Mouse (Mus musculus): ENCODE data around the gene Avpi1.
A peak's percentile ranks its signal among the peaks of the same experiment; 100 is the strongest.

Gene Avpi1

GRCm38 (mm10) chr19:42144541-42145167 is 15.8 kb upstream of the Avpi1 start:
- peak; percentile 68 for DNase-seq

- no peak for DNase-seq
Observed at GRCm38 (mm10) chr19:42144067-42144466, 15.2 kb upstream of the Avpi1 start.

GRCm38 (mm10) chr19:42142757-42143156 is 13.9 kb upstream of the Avpi1 start:
- DNase-seq, result no peak

GRCm38 (mm10) chr19:42141998-42142397 is 13.1 kb upstream of the Avpi1 start:
- no peak for DNase-seq

- DNase-seq, result no peak
Observed at GRCm38 (mm10) chr19:42139724-42140517, 11.1 kb upstream of the Avpi1 start.

GRCm38 (mm10) chr19:42138517-42139285 is 9.8 kb upstream of the Avpi1 start:
- DNase-seq, result no peak

GRCm38 (mm10) chr19:42137167-42137672 is 8.4 kb upstream of the Avpi1 start:
- no peak for DNase-seq

- DNase-seq, result no peak
Observed at GRCm38 (mm10) chr19:42136126-42136525, 7.3 kb upstream of the Avpi1 start.

- DNase-seq, result no peak
Observed at GRCm38 (mm10) chr19:42135070-42135469, 6.2 kb upstream of the Avpi1 start.

GRCm38 (mm10) chr19:42131101-42131500 is 2.2 kb upstream of the Avpi1 start:
- peak; percentile 40 for DNase-seq

GRCm38 (mm10) chr19:42130294-42130606 is 1.4 kb upstream of the Avpi1 start:
- DNase-seq, result no peak

GRCm38 (mm10) chr19:42129509-42130293 is 842 bp upstream of the Avpi1 start:
- DNase-seq, result peak; percentile 42

- no peak for DNase-seq
Observed at GRCm38 (mm10) chr19:42128052-42128740, 663 bp downstream of the Avpi1 start.

GRCm38 (mm10) chr19:42127024-42127423 is 1.8 kb downstream of the Avpi1 start:
- DNase-seq, result peak; percentile 40

- DNase-seq, result no peak
Observed at GRCm38 (mm10) chr19:42126219-42126605, 2.6 kb downstream of the Avpi1 start.

- DNase-seq, result no peak
Observed at GRCm38 (mm10) chr19:42125501-42126218, 3.2 kb downstream of the Avpi1 start.

- peak; percentile 40 for DNase-seq
Observed at GRCm38 (mm10) chr19:42124684-42125083, 4.2 kb downstream of the Avpi1 start.

GRCm38 (mm10) chr19:42120451-42120850 is 8.4 kb downstream of the Avpi1 start:
- no peak for DNase-seq

GRCm38 (mm10) chr19:42118596-42118995 is 10.3 kb downstream of the Avpi1 start:
- no peak for DNase-seq

GRCm38 (mm10) chr19:42118142-42118541 is 10.7 kb downstream of the Avpi1 start:
- no peak for DNase-seq

GRCm38 (mm10) chr19:42115783-42116335 is 13.0 kb downstream of the Avpi1 start:
- no peak for DNase-seq
